Mouse (Mus musculus) heart, adult 2 months (tissue): ENCODE results near the gene Ccnh. TPM values are rescaled to one million over a fixed set of nuclear protein-coding genes. Genes with fewer than 3 reads are reported as not detected.

Experiments used
- DNase-seq, 2 experiments: peaks; one replicate each; pipeline ENCODE4 v3.0.0; 2021
- H3K27ac ChIP-seq: fragments of 200-600 bp; 2 replicates; pipeline ENCODE4 v1.8.1; 2022
- H3K27me3 ChIP-seq: fragments of 200-500 bp; 2 replicates; pipeline ENCODE4 v1.6.1; 2012; ENCODE audit warnings: mild to moderate bottlenecking, low read length, inconsistent platforms, mixed read lengths; ENCODE audit not compliant: control insufficient read depth, insufficient read depth
- H3K36me3 ChIP-seq: fragments of 200-500 bp; 2 replicates; pipeline ENCODE4 v1.6.1; 2012; ENCODE audit warnings: low read length, inconsistent platforms; ENCODE audit not compliant: control insufficient read depth, insufficient read depth
- H3K4me1 ChIP-seq: fragments of 200-500 bp; 2 replicates; pipeline ENCODE4 v1.6.1; 2011; ENCODE audit warnings: low read length; ENCODE audit not compliant: control insufficient read depth, insufficient read depth
- H3K4me3 ChIP-seq: fragments of 200-600 bp; 2 replicates; pipeline ENCODE4 v1.8.1; 2022
- H3K79me2 ChIP-seq: fragments of 200-500 bp; replicated peaks from 2 replicates; pipeline ENCODE4 v1.6.1; 2012; ENCODE audit warnings: mild to moderate bottlenecking, inconsistent platforms, low read length, moderate library complexity, mixed read lengths; ENCODE audit not compliant: control insufficient read depth, insufficient read depth
- H3K9ac ChIP-seq: fragments of 200-500 bp; 2 replicates; pipeline ENCODE4 v1.6.1; 2012; ENCODE audit warnings: low read depth, mild to moderate bottlenecking, control low read depth, inconsistent platforms, low read length, mixed read lengths
- CTCF ChIP-seq: fragments of 200-600 bp; IDR thresholded peaks from 2 replicates; pipeline ENCODE4 v1.8.1; 2022; ENCODE audit warnings: antibody characterized with exemption, mild to moderate bottlenecking, moderate library complexity
- EP300 ChIP-seq: fragments of 200-500 bp; IDR thresholded peaks from 2 replicates; pipeline ENCODE4 v1.6.1; 2011; ENCODE audit warnings: low read depth, low read length, control low read depth; ENCODE audit not compliant: insufficient read depth
- POLR2A ChIP-seq: fragments of 200-500 bp; IDR thresholded peaks from 2 replicates; pipeline ENCODE4 v1.6.1; 2011; ENCODE audit warnings: mild to moderate bottlenecking, low read depth, low read length, control low read depth; ENCODE audit not compliant: insufficient read depth
- WGBS: fragments of 180-500 bp; shearing (Covaris S2); methylation state at CpG from one replicate; pipeline ENCODE4 v1.1.7; 2018; 5-methylcytosine and 5-hydroxymethylcytosine counted together
- intact Hi-C: fragments of 180-260 bp; cut with DNase I; formaldehyde crosslinking; loops from one replicate; pipeline ENCODE4 v1.15.1; 2025
- polyA plus RNA-seq: library from polyadenylated mRNA; depleted of rRNA; stranded (reverse); fragments of >200 nt; gene quantifications from 2 replicates; pipeline ENCODE4 v1.2.3, GENCODE M21; 2012
- total RNA-seq, 2 experiments: library from RNA; stranded (reverse); gene quantifications; 2 replicates each; pipeline ENCODE4 v1.2.3; 2021

Gene Ccnh
- total and polyA plus RNA-seq, 3 experiments = 18.2 to 30.0 (median 27.0) TPM

DNA sequence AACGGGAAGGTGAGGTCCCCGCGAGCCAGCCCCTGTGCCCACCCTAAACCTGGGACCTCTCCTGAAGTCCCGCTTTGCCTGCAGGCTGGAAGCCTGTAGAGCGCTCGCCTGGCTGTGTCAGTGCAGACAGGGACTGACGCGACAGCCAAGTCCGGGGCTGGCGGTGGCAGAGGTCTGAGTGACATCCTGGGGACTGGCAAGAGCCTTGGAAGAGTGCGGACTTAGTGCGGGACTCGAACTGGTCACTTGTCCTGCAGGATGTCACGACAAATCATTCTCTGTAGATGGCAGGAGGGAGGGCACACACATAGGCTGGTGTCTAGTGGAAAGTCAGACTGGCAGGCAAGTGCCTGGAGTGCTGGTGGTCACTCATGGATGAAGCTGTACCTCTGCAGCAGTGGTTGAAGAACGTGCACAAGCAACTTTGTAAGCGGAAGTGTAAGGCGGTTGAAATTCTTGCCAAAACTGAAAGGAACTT lies 475 bp downstream of the Ccnh start:
- H3K9ac ChIP-seq = peak overlapping the region; percentile 84
- peak overlapping the region; percentile 79 for H3K4me3 ChIP-seq
- intact Hi-C loops = loop anchor here (5.0 kb wide), 2 partner anchors 103 to 858 kb away; partner anchors contain the start of gene Cox7c
- no peaks in the 10 kb centered on the region for H3K27me3 ChIP-seq
- peaks cover 1% of the 10 kb centered on the region for H3K4me1 ChIP-seq
- under 1% methylated on average over 17 of the region's 17 CpGs for WGBS
- TF ChIP-seq POLR2A (no peak), EP300 (no peak), CTCF (no peak)
- H3K27ac ChIP-seq = peak overlapping the region; percentile 81
- no peaks in the 10 kb centered on the region; the same call in 1 of the 2 replicates for H3K79me2 ChIP-seq
- H3K36me3 ChIP-seq = peaks cover 9% of the 10 kb centered on the region
- no peak for DNase-seq

- Histone ChIP-seq H3K27ac (no peak overlapping the region), H3K36me3 (peaks cover 9% of the 10 kb centered on the region), H3K4me1 (peaks cover 1% of the 10 kb centered on the region), H3K79me2 (no peaks in the 10 kb centered on the region; the same call in 1 of the 2 replicates), H3K4me3 (no peak overlapping the region), H3K27me3 (no peaks in the 10 kb centered on the region), H3K9ac (no peak overlapping the region)
- WGBS = 84% methylated on average over 2 of the region's 2 CpGs
- intact Hi-C loops = no loop called here
- DNase-seq = no peak
- no peak for TF ChIP-seq POLR2A
- no peak for TF ChIP-seq CTCF
- TF ChIP-seq EP300 = no peak
Observed at GRCm38 (mm10) chr13:85191253-85191652, 2.0 kb downstream of the Ccnh start.

- Histone ChIP-seq H3K36me3 (peaks cover 3% of the 10 kb centered on the region; the same call in 1 of the 2 replicates), H3K4me3 (no peak overlapping the region), H3K9ac (no peak overlapping the region), H3K27me3 (no peaks in the 10 kb centered on the region), H3K27ac (no peak overlapping the region), H3K79me2 (no peaks in the 10 kb centered on the region), H3K4me1 (no peaks in the 10 kb centered on the region)
- DNase-seq = no peak
- intact Hi-C loops = loop anchor here (5.0 kb wide), 1 partner anchor 80 kb away; the partner anchor contains the start of gene Rasa1
- TF ChIP-seq CTCF (peak; percentile 80), POLR2A (no peak)
- 54% methylated on average over 2 of the region's 2 CpGs for WGBS
Observed at GRCm38 (mm10) chr13:85207493-85207892, 18.3 kb downstream of the Ccnh start.

DNA sequence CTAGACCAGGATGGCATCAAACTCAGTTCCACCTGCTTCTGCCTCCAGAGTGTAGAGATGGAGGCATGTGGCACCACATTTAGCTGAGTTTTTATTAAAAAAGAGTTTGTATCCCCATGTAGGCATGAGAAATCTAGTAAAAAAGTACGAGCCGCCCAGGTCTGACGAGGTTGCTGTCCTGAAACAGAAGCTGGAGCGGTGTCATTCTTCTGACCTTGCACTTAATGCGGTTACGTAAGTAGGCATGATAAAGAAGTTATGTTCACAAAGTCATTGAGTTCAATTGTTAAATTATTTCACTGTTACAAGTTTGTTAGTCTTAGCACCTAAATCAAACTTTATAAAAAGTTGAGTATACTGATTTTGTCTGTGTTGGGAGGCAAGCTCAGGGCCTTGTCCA lies 19.4 kb downstream of the Ccnh start:
- no peak for TF ChIP-seq CTCF
- TF ChIP-seq POLR2A = no peak
- no peak for TF ChIP-seq EP300
- H3K4me3 ChIP-seq = no peak overlapping the region
- H3K79me2 ChIP-seq = no peaks in the 10 kb centered on the region
- intact Hi-C loops = loop anchor here (5.0 kb wide), 1 partner anchor 79 kb away; the partner anchor contains the start of gene Rasa1
- no peak for DNase-seq
- no peak overlapping the region for H3K9ac ChIP-seq
- peaks cover 3% of the 10 kb centered on the region; the same call in 1 of the 2 replicates for H3K36me3 ChIP-seq
- no peak overlapping the region; the same call in 1 of the 2 replicates for H3K27ac ChIP-seq
- WGBS = 74% methylated on average over 6 of the region's 6 CpGs
- H3K4me1 ChIP-seq = no peaks in the 10 kb centered on the region
- no peaks in the 10 kb centered on the region for H3K27me3 ChIP-seq

- Histone ChIP-seq H3K4me1 (no peaks in the 10 kb centered on the region), H3K79me2 (no peaks in the 10 kb centered on the region), H3K9ac (no peak overlapping the region), H3K36me3 (peaks cover 3% of the 10 kb centered on the region; the same call in 1 of the 2 replicates), H3K27ac (no peak overlapping the region), H3K27me3 (no peaks in the 10 kb centered on the region), H3K4me3 (no peak overlapping the region)
- intact Hi-C loops = no loop called here
- WGBS = 45% methylated on average over 1 of the region's 1 CpGs
- no peak for DNase-seq
- TF ChIP-seq POLR2A (no peak), EP300 (no peak)
Observed at GRCm38 (mm10) chr13:85210353-85210752, 21.1 kb downstream of the Ccnh start.

- DNase-seq = no peak
- Histone ChIP-seq H3K36me3 (peaks cover 4% of the 10 kb centered on the region), H3K4me1 (no peaks in the 10 kb centered on the region), H3K79me2 (no peaks in the 10 kb centered on the region), H3K27me3 (no peaks in the 10 kb centered on the region), H3K4me3 (no peak overlapping the region), H3K27ac (no peak overlapping the region), H3K9ac (no peak overlapping the region)
- WGBS = 81% methylated on average over 4 of the region's 4 CpGs
- TF ChIP-seq POLR2A = no peak
- TF ChIP-seq EP300 = no peak
- no peak for TF ChIP-seq CTCF
- intact Hi-C loops = no loop called here
Observed at GRCm38 (mm10) chr13:85218656-85219055, 29.4 kb downstream of the Ccnh start.
